Mouse (Mus musculus): Measurements from ENCODE around the gene Nudt15. TPM values are rescaled to one million over a fixed set of nuclear protein-coding genes. Genes with fewer than 3 reads are reported as not detected.

Nudt15 gene
- polyA plus RNA-seq, 1 experiment from 2014 or later, result 4.1 TPM

Other genes with a start within 250 kb of the Nudt15 start
- gene Rb1, start 222.4 kb downstream of the Nudt15 start, polyA plus RNA-seq (2015; fragmentation: Nextera tagmentation; extraction: Ambion mirVana), result 12.2 and 16.0 TPM in 2 replicates
- 757 and 885 TPM in 2 replicates for gene Itm2b, start 163.0 kb downstream of the Nudt15 start, polyA plus RNA-seq (2015; fragmentation: Nextera tagmentation; extraction: Ambion mirVana)
- 54.1 and 55.5 TPM in 2 replicates for gene Med4, start 38.2 kb downstream of the Nudt15 start, polyA plus RNA-seq (2015; fragmentation: Nextera tagmentation; extraction: Ambion mirVana)
- gene Sucla2, start 22.9 kb downstream of the Nudt15 start, polyA plus RNA-seq (2015; fragmentation: Nextera tagmentation; extraction: Ambion mirVana), result 263 and 286 TPM in 2 replicates
- gene Gm21750, start 113.0 kb upstream of the Nudt15 start, polyA plus RNA-seq (2015; fragmentation: Nextera tagmentation; extraction: Ambion mirVana), result not detected in 2 replicates

Data from heart, embryonic 16.5 days (tissue).